Mouse (Mus musculus) limb, embryonic 15.5 days (tissue): ENCODE measurements around the gene Fam198b. TPM values are rescaled to one million over a fixed set of nuclear protein-coding genes. Genes with fewer than 3 reads are reported as not detected.
"Not testable (repeated sequence)": the region's sequence is repeated elsewhere in the genome, so short reads cannot be mapped to it uniquely, and the experiment has no call there.

Source experiments
- ATAC-seq: fragments of 200-750 bp; cut with Nextera tagmentation; 2 replicates; pipeline ENCODE4 v1.8.0; 2017; ENCODE audit warnings: low read depth, moderate TSS enrichment; ENCODE audit not compliant: insufficient number of reproducible peaks, low FRiP score, low TSS enrichment
- H3K27ac ChIP-seq: fragments of 300-500 bp; sonication (generic); 2 replicates; pipeline ENCODE4 v1.5.1; 2015; ENCODE audit warnings: moderate library complexity, mild to moderate bottlenecking, inconsistent platforms
- H3K27me3 ChIP-seq: fragments of 300-500 bp; sonication (generic); 2 replicates; pipeline ENCODE4 v1.6.1; 2015; ENCODE audit warnings: inconsistent platforms
- H3K36me3 ChIP-seq: fragments of 300-500 bp; sonication (generic); 2 replicates; pipeline ENCODE4 v1.6.1; 2015; ENCODE audit warnings: inconsistent platforms
- H3K4me1 ChIP-seq: fragments of 300-500 bp; sonication (generic); 2 replicates; pipeline ENCODE4 v1.6.1; 2015; ENCODE audit warnings: inconsistent platforms
- H3K4me2 ChIP-seq: fragments of 300-500 bp; sonication (generic); 2 replicates; pipeline ENCODE4 v1.6.1; 2015; ENCODE audit warnings: mild to moderate bottlenecking, inconsistent platforms
- H3K4me3 ChIP-seq: fragments of 300-500 bp; sonication (generic); 2 replicates; pipeline ENCODE4 v1.5.1; 2015; ENCODE audit warnings: mild to moderate bottlenecking, inconsistent platforms
- H3K9ac ChIP-seq: fragments of 300-500 bp; sonication (generic); 2 replicates; pipeline ENCODE4 v1.6.1; 2015; ENCODE audit warnings: inconsistent platforms
- H3K9me3 ChIP-seq: fragments of 300-500 bp; sonication (generic); 2 replicates; pipeline ENCODE4 v1.6.1; 2016; ENCODE audit warnings: inconsistent platforms
- WGBS: fragments of 180-500 bp; shearing (Covaris S2); methylation state at CpG from one replicate; pipeline ENCODE4 v1.1.7; 2015; 5-methylcytosine and 5-hydroxymethylcytosine counted together
- polyA plus RNA-seq: library from polyadenylated mRNA; unstranded; fragments of >200 nt; fragmentation: Nextera tagmentation; extraction: Ambion mirVana; gene quantifications from 2 replicates; pipeline ENCODE4 v1.2.1, GENCODE M21; 2015

The Fam198b gene
- polyA plus RNA-seq, 1 experiment from 2014 or later = 20.1 TPM

DNA sequence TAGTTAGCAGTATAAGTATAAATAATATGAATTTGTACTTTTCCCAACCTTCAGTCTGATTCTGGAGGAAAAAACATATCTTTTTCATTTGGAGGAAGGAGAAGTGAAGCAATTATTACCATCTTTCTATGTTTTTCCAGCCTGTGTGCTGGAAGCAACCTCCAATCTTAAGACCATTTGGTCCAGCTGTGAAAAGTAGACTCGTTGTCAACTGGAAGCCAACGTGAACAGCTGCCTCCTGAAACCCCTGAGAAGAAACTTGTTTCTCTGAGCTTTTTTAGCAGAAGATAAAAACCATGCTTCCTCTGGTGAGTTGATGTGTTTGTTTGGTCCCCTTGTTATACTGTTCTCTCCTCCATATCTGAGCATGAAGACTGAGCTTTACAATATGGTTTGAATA, 84.1 kb downstream of the Fam198b start:
- ATAC-seq = no peak
- H3K27ac ChIP-seq = no peak overlapping the region
- no peaks in the 10 kb centered on the region for H3K36me3 ChIP-seq
- no peaks in the 10 kb centered on the region for H3K4me1 ChIP-seq
- H3K9ac ChIP-seq = no peak overlapping the region
- 59% methylated on average over 2 of the region's 2 CpGs for WGBS
- H3K9me3 ChIP-seq = no peaks in the 10 kb centered on the region
- H3K4me2 ChIP-seq = no peak overlapping the region
- no peak overlapping the region for H3K4me3 ChIP-seq
- no peaks in the 10 kb centered on the region for H3K27me3 ChIP-seq

DNA sequence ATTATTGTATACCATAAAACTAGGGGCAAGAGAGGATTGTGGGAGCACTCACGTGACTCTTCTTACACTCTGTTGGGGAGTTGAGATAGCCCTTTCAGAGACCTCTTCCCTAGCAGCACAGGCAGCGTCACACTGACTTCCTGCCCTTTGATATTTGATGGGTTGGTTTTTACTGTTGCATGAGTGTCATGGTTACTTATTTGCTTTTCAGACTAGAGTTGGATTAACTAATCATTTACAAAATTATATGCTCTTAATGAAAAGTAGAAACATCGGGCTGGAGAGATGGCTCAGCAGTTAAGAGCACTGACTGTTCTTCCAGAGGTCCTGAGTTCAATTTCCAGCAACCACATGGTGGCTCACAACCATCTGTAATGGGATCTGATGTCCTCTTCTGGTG, 85.2 kb downstream of the Fam198b start:
- H3K9me3 ChIP-seq, H3K4me1 ChIP-seq, H3K9ac ChIP-seq, ATAC-seq, H3K27me3 ChIP-seq, H3K4me3 ChIP-seq, H3K36me3 ChIP-seq, H3K4me2 ChIP-seq, H3K27ac ChIP-seq: not testable (repeated sequence)
- 76% methylated on average over 3 of the region's 3 CpGs for WGBS

DNA sequence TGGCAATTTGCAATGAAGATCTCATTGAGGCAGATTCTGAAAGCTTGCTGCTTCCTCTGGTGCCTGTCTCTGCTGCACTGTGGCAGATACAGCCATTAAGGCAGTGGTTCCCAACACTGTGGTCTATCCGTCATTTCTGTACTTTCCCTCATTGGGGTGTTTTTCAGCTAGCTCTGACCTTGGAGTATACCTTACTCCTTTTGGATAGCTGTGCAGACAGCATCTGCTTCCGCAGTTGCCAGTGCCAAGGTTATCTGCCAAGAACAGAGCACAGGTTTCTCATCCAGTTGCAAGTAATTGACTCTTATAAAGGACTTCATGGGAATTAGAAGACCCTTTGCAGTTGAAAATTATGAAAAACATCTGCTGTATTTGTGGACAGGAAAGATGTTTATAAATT, 85.7 kb downstream of the Fam198b start:
- H3K27ac ChIP-seq = no peak overlapping the region
- no peak overlapping the region for H3K4me2 ChIP-seq
- WGBS = 71% methylated on average over 2 of the region's 2 CpGs
- no peaks in the 10 kb centered on the region for H3K9me3 ChIP-seq
- H3K36me3 ChIP-seq = no peaks in the 10 kb centered on the region
- no peaks in the 10 kb centered on the region for H3K27me3 ChIP-seq
- no peaks in the 10 kb centered on the region for H3K4me1 ChIP-seq
- no peak overlapping the region for H3K4me3 ChIP-seq
- ATAC-seq = no peak
- H3K9ac ChIP-seq = no peak overlapping the region

DNA sequence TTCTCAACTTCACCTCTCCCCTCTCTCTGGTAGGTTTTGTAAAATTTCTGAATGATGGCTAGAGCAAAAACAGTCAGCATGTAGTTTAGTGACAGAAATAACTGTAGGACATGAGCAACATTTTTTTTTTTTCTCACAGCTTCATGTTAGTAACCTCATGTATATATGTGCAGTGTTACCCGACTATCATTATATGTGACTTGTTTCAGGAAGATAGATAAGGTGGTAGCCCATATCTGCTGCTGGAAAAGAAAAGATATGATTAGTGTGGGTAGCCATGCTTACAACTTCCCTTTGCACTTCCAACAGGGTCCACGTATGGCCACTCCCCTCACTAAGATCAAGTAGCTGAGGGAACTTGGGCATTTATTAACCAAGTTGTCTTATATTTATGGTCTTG, 86.2 kb downstream of the Fam198b start:
- Histone ChIP-seq H3K27me3 (no peaks in the 10 kb centered on the region), H3K36me3 (no peaks in the 10 kb centered on the region), H3K27ac (no peak overlapping the region), H3K9ac (no peak overlapping the region), H3K4me2 (no peak overlapping the region), H3K4me3 (no peak overlapping the region), H3K4me1 (no peaks in the 10 kb centered on the region), H3K9me3 (no peaks in the 10 kb centered on the region)
- WGBS = 71% methylated on average over 2 of the region's 2 CpGs
- ATAC-seq = no peak

GRCm38 (mm10) chr3:79971542-79971941, 87.2 kb downstream of the Fam198b start:
- H3K9ac ChIP-seq = no peak overlapping the region
- no peaks in the 10 kb centered on the region for H3K9me3 ChIP-seq
- H3K27ac ChIP-seq = no peak overlapping the region
- H3K4me2 ChIP-seq = no peak overlapping the region
- WGBS = 72% methylated on average over 7 of the region's 7 CpGs
- no peaks in the 10 kb centered on the region for H3K36me3 ChIP-seq
- no peak overlapping the region for H3K4me3 ChIP-seq
- ATAC-seq = no peak
- H3K4me1 ChIP-seq = no peaks in the 10 kb centered on the region
- H3K27me3 ChIP-seq = no peaks in the 10 kb centered on the region

DNA sequence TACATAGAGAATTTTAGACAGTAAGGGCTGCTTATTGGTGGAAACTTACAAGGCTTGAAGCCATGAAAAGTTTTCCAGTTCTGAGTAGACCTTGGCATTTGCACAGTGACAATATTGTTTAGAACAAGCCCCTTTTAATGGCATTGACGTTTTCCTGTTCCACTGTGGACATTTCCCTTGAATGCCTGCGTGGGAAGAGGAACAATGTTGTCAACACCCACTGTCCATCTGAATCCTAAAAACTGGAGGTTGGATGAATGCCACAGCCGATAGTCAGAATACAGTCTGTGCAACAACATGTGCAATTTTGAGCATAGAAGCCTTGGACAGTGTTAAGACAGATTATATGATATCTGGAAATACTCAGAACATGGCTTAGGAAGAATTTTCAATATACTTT, 92.5 kb downstream of the Fam198b start:
- no peak overlapping the region for H3K4me2 ChIP-seq
- H3K4me3 ChIP-seq = no peak overlapping the region
- WGBS = 52% methylated on average over 3 of the region's 3 CpGs
- no peak overlapping the region for H3K9ac ChIP-seq
- no peak overlapping the region for H3K27ac ChIP-seq
- H3K9me3 ChIP-seq = no peaks in the 10 kb centered on the region
- no peaks in the 10 kb centered on the region for H3K27me3 ChIP-seq
- no peaks in the 10 kb centered on the region for H3K4me1 ChIP-seq
- no peaks in the 10 kb centered on the region for H3K36me3 ChIP-seq
- no peak for ATAC-seq

GRCm38 (mm10) chr3:79977656-79978450, 93.5 kb downstream of the Fam198b start:
- 0 out of 2 replicates have a peak overlapping the region, but pooled peaks have one; percentile 11 for H3K27ac ChIP-seq
- 58% methylated on average over 11 of the region's 11 CpGs for WGBS
- no peak overlapping the region for H3K4me2 ChIP-seq
- H3K9ac ChIP-seq = no peak overlapping the region
- H3K9me3 ChIP-seq = no peaks in the 10 kb centered on the region
- no peaks in the 10 kb centered on the region for H3K4me1 ChIP-seq
- no peaks in the 10 kb centered on the region for H3K27me3 ChIP-seq
- no peak overlapping the region for H3K4me3 ChIP-seq
- H3K36me3 ChIP-seq = no peaks in the 10 kb centered on the region
- no peak for ATAC-seq

- H3K27me3 ChIP-seq = no peaks in the 10 kb centered on the region
- no peak overlapping the region for H3K27ac ChIP-seq
These were observed 96.4 kb downstream of the Fam198b start for GRCm38 (mm10) chr3:79980714-79981113.

GRCm38 (mm10) chr3:79983961-79984419, 99.7 kb downstream of the Fam198b start:
- Histone ChIP-seq H3K27me3 (no peaks in the 10 kb centered on the region), H3K4me2 (no peak overlapping the region), H3K36me3 (no peaks in the 10 kb centered on the region), H3K4me1 (no peaks in the 10 kb centered on the region), H3K27ac (no peak overlapping the region), H3K9ac (no peak overlapping the region), H3K9me3 (no peaks in the 10 kb centered on the region), H3K4me3 (no peak overlapping the region)
- ATAC-seq = no peak
- 66% methylated on average over 2 of the region's 2 CpGs for whole genome bisulfite sequencing

More at GRCm38 (mm10) chr3:79980714-79981113, 96.4 kb downstream of the Fam198b start:
- Histone ChIP-seq H3K4me1 (no peaks in the 10 kb centered on the region), H3K9ac (no peak overlapping the region), H3K4me3 (no peak overlapping the region), H3K36me3 (no peaks in the 10 kb centered on the region), H3K9me3 (no peaks in the 10 kb centered on the region), H3K4me2 (no peak overlapping the region)
- 86% methylated on average over 1 of the region's 1 CpGs for WGBS
- no peak for ATAC-seq

GRCm38 (mm10) chr3:79984542-79984941, 100.2 kb downstream of the Fam198b start:
- Histone ChIP-seq H3K4me1 (no peaks in the 10 kb centered on the region), H3K9ac (no peak overlapping the region), H3K4me2 (no peak overlapping the region), H3K27me3 (no peaks in the 10 kb centered on the region), H3K27ac (no peak overlapping the region), H3K4me3 (no peak overlapping the region), H3K9me3 (no peaks in the 10 kb centered on the region), H3K36me3 (no peaks in the 10 kb centered on the region)
- no peak for ATAC-seq
- 36% methylated on average over 1 of the region's 1 CpGs for WGBS

DNA sequence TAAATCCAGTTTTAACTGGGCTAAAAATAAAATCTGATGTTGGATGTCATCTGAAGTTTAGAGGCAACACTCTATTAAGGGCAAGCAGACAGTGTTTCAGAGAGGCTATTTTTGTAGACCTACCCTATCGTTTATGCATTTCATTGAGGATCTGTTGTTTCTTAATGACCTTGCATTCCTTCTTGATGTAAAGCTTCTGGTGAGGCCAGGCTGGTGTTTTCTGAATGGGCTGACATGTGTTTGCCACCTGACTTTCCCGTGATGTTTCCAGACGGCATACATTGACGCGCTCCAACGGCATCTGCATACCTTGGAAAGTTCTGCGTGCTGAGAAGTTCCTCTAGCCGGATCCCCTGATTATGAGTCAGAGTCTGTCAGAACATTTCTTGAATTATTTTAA, 104.9 kb downstream of the Fam198b start:
- Histone ChIP-seq H3K27me3 (no peaks in the 10 kb centered on the region), H3K4me1 (no peaks in the 10 kb centered on the region), H3K4me3 (no peak overlapping the region), H3K9me3 (no peaks in the 10 kb centered on the region), H3K27ac (no peak overlapping the region), H3K36me3 (no peaks in the 10 kb centered on the region), H3K4me2 (no peak overlapping the region), H3K9ac (no peak overlapping the region)
- ATAC-seq = no peak
- 16% methylated on average over 8 of the region's 8 CpGs for WGBS

DNA sequence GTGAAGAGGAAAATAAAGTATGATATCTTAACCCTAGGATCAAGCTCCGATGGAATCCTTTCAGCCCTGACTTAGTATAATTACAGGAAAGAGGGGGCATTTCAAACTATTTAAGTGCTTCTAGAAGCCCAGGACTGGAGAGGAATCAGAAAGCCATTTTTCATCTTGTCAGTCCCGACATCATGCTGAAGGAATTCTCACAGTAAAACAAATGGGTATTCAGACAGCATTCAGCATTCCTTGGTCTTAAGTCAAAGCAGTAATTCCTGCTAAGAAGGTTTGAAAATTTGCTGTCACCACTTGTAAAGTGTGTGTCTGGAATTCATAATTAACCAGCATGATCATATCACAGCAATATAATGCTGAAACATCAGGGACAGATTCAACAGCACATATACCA, 105.6 kb downstream of the Fam198b start:
- Histone ChIP-seq H3K9me3 (no peaks in the 10 kb centered on the region), H3K9ac (no peak overlapping the region), H3K27ac (no peak overlapping the region), H3K36me3 (no peaks in the 10 kb centered on the region), H3K4me2 (no peak overlapping the region), H3K4me1 (no peaks in the 10 kb centered on the region), H3K27me3 (no peaks in the 10 kb centered on the region), H3K4me3 (no peak overlapping the region)
- 29% methylated on average over 2 of the region's 2 CpGs for WGBS
- ATAC-seq = no peak

- Histone ChIP-seq H3K4me2 (no peak overlapping the region), H3K9ac (no peak overlapping the region), H3K4me1 (no peaks in the 10 kb centered on the region), H3K27ac (no peak overlapping the region), H3K9me3 (no peaks in the 10 kb centered on the region), H3K36me3 (no peaks in the 10 kb centered on the region), H3K27me3 (no peaks in the 10 kb centered on the region), H3K4me3 (no peak overlapping the region)
- no peak for ATAC-seq
These were observed 106.1 kb downstream of the Fam198b start for GRCm38 (mm10) chr3:79990480-79990879.
